Mouse (Mus musculus) retina, adult 2 months (tissue): ENCODE results near the gene Iqsec1.

Experiments used
- DNase-seq: peaks from one replicate; pipeline ENCODE4 v3.0.0-alpha.2; 2012; ENCODE audit warnings: low read depth, low spot score

Gene Iqsec1

DNA sequence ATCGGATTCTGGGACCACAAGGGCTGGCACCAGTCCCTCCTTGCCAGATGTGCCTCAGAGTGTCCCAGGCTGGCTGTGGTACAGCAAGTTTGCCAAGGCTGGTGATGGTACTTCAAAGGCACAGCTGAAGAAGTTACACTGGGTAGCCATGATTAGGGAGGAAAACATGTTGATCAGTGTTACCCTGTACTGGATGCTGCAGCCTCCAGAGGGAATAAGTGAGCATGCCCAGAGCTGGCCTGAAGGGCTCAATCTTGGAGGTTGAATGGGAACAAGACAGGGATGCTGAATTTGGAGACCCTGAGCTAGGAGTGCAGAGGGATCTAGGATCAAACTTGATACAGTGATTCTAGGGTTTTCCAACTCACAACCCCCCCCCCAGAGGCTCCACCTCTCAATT lies 175.0 kb downstream of the Iqsec1 start:
- no peak for DNase-seq

DNA sequence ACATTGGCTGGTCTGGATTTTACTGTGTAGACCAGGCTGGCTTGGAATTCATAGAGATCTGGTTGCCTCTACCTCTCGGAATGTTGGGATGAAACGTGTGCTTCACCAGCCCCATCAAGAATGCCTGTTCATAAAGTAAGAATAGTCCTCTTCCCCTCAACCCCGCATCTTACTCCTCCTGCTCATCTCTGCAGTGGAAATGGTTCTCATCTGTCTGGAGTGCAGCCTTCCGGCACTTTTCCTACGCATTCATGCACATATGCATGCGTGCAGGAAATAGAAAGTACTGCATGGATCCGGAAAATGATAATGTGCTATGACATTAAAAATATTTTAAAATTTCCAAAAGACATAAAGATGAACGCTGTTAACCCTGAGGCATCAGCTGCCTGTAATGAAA lies 175.9 kb downstream of the Iqsec1 start:
- DNase-seq, result no peak

DNA sequence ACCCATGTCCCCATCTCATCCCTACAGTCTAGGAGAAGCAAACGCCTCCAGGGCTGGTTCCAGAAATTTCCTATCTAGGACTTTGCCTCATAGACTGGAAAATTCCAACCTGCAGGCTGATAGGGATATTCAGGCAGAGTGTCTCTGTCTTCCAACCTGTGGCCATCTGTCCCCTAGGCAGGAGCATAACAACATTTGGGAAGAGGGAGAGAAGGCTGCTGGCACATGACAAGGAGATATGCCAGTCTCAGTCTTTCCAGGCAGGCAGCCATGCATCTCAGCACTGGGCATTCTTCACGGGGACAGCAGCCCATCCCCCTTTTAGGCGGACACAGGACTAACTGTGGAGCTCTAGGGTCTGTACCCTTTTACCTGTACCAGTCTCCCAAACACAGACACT lies 176.4 kb downstream of the Iqsec1 start:
- DNase-seq, result no peak

DNA sequence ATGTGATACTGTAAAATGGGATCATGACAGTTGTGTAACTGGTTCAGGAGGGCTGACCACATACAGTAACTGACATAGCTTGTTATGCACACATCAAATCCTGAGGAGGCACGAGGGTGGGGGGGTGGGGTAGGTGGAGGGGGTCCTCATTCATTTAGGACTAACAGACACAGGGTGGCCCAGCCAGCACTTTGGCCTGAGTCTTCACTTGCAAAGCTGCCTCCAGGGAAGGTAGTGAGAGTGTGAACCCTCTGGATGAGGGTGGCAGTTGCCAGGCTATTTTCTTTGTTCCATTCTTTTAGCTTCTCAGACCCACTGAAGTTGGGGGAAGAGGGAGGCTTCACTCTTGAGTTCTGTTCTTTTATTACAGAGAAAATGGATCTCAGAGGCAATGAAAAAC lies 177.9 kb downstream of the Iqsec1 start:
- no peak for DNase-seq

DNA sequence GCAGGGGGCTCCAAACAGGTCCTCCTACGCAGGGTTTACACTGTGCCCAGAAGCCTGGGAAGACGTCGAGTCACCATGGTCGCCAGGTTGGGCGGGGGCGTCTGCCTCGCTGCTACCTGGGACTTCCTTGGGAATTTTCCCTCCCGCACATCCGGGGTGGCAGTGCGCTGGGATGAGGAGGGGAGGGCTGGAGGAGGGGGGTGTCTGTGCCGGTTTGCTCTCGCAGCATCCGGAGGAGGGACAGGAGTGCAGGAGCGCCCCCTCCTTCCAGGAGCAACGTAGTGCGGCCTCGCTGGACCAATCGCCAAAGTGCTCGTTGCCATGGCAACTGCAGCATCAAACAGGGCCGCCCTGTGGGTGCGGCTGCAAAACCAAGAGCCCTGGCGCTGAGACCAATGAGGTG lies 178.5 kb downstream of the Iqsec1 start:
- DNase-seq, result peak; percentile 64

DNA sequence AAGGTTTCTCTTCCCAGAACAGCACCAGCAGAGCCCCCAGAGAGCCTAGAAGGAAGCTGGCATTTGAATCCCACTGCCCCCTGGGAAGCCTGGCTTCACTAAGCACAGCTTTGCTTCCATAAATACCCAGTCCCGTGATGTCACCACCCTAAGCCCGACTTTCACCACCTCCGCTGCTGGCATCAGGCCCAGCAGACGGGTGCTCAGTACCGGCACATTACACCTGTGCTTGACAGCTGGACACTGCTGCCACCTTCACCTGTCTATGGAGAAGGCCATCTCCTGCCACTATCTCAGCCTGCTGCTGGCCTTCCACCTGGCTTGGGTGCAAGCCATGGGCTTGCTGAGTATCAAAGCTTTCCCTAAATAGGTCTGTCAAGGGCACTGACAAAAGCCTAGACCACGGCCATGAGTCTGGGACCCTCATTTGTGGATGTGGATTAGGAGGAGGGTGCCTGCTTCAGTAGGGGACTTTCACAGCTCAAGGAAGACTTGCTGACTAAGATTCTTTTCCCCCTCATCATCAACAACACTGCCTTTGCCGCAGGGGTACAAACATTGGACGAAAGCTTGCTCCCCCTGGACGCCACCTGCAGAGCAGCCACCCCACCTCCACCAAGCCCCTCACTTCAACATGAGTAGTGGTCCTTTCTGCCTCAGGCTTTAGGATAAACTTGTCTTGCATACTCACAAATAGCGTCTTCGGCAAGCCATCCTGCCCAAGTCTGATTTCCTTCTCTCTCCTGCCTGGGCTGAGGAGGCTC lies 179.2 kb downstream of the Iqsec1 start:
- DNase-seq, result no peak

DNA sequence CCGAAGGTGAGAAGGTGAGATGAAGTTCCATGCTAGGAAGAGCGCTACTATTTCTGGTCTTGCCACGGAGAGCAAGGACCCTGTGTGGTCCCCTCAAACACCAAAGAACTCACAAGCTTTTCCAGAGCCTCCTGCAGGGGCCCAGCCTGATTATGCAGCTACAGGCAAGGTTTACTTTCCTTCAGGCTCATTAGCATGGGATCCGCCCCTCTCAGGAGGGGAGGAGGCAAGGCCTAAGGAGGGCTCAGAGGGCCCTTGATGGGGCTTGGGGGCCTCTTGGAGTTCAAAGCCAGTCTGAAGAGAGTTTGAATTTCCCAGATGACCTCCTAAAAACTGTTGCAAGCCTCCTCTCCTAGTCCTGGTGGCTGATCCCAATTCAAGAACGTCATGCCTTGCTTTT lies 179.9 kb downstream of the Iqsec1 start:
- no peak for DNase-seq

DNA sequence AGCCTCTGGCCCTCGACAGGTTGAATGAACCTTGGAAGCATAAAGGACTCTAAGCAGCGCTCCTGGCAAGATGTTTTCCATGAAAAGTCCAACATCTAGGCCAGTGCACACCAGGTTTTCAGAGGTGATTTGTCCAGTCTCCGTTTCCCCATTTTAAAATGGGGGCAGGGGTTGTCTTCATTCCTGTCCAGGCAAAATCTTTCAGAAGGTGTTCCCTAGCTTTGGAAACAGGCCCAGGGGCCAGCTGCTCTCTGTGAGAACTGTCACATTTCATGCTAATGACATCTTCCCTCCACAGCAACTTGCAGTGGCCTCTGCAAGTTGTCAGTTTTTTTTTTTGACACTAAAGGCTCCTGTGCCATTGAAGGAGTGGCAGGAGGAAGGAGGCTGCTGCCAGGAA lies 180.4 kb downstream of the Iqsec1 start:
- DNase-seq, result no peak

DNA sequence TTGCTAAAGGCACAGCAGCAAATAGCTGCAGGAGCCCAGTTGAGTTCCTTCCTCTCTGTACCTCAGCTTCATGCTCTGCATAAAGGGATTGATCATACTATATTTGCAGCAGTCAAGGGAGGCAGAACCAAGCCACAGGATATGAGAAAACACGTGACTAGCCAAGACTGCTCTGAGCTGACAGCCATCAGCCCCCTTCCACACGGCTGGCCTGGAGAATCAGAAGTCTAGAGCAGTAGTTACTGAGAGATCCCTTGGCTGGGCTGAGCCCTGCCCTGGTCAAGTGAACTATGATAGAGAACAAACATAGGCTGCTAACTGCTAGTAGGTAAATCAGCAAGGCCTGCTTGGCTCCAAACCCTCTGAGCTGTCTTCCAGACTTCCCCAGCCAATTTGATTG lies 180.9 kb downstream of the Iqsec1 start:
- DNase-seq, result no peak

DNA sequence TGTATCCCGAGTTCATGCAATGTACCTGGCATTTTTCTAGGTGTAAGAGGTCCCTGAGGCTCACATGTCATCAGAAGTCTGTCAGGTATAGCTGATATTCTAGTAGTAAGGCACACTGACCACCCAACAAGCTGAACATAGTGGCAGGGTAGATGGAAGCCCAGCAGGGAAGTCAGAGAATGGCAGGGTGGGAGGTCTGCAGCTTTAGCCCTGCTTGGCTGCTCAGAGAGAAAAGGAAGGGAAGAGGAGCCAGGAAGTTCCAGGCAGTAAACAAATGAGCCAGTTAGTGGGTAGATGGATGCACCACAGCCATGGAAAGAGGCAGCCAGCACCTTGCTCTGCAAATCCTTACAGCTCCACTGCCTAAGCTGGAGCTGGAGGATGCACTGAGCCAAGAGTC lies 181.7 kb downstream of the Iqsec1 start:
- no peak for DNase-seq

DNA sequence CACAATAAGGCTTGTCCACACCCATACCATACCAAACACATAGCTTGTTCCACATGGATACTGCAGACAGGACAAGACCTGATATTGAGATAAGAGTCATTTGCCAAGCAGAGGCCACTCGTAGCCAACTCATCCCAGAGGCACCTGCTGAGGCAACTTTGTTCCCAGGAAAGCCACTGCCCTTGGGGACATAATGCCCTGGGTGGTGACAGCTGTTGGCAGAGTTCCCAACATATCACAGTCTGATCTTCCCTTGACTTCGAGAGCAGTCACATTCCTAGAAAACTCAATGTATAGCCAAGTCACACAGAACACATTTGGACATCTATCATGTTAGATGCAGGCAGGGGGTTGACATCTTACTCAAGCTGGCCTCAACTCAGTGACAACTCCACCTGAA lies 183.4 kb downstream of the Iqsec1 start:
- no peak for DNase-seq

DNA sequence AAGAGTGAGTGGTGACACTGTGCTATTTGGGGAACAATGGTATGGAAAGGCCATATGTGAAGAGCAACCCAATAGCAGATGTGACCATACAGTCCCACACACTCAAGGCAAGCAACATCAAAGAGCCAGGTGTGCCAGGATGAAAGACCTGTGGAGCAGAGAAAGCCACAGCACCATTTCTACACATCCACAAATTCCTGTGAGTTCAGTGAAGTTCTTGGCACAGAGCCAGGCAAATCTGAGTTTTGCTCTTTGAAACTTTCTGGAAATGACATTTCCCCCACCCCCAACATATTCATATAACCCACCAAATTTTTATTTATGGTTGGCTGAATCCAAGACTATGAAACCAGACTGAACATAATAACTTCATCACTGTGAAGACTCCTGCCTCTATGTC lies 183.8 kb downstream of the Iqsec1 start:
- no peak for DNase-seq

DNA sequence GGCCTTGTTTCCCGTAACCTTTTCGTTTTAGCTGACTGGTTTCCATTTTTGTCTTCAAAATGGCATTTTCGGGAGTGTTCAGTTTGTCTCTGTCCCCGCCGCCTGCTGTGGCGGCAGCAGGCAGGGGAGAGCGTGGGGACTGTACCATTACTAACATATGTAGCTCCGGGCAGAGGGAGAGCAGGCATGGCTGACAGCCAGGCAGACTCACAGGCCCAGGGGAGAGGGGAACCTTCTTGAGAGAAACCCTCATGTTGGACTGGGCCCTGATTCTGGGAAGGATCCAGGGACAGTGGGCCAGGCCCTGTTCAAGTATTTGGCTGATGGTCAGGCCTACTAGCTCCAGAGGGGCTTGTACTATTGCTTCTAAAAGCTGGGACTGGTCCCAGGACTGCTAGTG lies 185.9 kb downstream of the Iqsec1 start:
- DNase-seq, result no peak

DNA sequence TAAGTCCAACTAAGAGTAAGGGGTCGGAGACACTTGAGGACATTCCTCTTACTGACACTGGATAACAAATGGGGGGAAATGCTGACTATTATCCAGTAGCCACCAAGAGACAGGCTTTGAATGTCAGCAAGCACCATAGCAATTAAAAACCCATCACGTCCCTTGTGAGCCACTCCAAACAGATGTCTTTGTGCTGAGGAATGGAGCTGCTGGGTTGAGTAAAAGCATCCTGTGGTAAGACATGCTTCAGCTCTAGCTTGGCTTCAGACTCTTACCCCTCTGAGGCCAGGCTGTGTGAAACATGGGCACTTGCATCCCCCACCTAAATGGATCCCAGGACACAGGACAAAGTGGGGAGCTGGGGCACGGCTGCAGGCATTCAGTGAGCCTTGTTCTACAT lies 186.4 kb downstream of the Iqsec1 start:
- DNase-seq, result no peak

DNA sequence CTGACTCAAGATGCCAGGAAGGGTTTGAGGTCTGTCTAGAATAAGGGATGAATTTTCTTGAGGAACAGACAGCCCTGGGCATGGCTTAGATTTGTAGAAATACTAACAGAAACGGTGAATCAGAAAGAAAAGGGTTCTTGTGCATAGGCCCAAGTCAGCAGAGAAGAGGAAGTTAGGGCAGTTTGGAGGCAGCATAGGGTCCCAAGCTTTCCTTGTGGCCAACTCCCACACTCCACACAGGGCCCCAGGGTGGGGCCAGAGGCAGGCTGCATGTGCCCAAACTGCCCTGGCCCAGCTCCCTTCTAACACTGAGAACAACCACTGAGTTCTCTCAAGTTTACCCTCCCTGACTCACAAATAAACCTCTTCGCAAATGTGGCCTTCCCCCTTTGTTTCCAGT lies 187.7 kb downstream of the Iqsec1 start:
- no peak for DNase-seq

DNA sequence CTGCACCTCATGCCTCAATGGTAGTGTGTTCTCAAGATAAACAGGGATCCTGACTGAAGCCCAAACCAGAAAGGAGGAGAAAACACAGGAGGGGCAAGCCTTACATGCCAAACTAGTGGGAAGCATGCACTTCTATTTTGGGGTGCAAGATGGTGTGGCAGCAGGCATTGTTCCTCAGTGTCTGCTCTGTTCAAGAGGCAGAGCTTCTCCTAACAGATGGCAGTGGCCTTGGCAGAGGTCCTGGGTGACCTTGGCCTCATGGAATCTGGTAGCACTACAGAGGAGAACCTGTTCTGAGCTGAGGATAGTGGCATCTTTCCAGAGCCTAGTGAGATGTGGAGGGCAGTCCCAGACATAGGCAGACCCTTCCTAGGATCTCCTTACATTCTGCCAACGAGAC lies 189.4 kb downstream of the Iqsec1 start:
- no peak for DNase-seq

DNA sequence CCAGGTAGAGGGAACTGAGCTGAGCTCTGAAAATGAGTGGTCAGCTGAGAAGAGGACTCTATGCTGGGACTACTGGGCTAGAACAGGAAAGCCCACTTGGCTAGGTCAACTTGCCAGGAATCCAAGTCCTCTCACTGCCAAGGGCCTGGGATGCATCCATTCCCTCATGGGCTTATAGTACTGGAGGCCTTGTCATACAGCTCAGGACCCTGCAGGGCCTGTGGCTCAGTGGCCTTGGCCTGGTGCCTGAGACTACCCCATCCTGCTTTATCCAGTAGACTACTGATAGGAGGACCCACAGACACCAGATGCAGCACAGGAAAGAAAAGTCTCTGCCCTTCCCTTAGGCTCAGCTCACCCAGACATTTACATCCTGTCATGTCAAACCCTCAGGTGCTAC lies 190.3 kb downstream of the Iqsec1 start:
- no peak for DNase-seq

DNA sequence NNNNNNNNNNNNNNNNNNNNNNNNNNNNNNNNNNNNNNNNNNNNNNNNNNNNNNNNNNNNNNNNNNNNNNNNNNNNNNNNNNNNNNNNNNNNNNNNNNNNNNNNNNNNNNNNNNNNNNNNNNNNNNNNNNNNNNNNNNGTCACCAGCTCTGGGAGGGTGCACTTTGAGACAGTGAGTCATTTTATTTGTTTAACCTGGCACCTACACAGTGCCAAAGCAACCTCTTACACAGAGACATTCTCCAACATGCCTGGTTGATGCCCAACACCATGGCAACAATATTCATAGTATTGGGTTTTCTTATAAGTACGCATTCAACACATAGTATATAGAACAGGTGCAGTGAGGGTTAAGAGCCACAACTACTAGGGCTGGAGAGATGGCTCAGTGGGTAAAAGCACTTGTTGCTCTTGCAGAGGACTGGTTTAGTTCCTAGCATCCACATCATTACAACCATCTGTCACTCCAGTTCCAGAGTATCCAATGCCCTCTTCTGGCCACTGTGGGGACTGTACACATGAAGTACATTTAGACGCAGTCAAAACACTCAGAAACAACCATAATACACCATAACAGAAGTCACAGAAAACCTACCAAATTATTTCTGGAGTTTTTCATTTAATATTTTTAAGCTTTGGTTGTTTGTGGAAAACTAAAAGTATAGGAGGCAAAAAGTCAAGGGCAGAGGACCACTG lies 191.4 kb downstream of the Iqsec1 start:
- no peak for DNase-seq

DNA sequence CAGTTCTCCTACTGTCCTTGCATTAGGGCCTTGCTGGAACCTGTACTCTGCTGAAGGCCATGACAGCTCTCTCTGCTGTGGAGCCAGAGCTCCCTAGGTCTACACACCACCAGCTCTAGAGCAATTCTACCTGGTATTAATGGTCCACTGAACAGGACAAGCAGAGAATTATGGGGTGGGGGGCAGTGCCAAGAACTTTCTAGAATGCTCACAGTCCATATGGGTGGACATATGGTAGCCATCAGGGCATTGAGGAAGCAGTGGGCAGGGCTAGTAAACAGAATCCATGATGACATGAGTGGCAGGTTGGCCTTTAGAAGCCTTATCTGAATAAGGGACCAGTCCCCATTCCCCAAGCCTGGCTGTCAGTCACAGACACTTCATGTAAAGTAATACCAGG lies 197.6 kb downstream of the Iqsec1 start:
- DNase-seq, result no peak

DNA sequence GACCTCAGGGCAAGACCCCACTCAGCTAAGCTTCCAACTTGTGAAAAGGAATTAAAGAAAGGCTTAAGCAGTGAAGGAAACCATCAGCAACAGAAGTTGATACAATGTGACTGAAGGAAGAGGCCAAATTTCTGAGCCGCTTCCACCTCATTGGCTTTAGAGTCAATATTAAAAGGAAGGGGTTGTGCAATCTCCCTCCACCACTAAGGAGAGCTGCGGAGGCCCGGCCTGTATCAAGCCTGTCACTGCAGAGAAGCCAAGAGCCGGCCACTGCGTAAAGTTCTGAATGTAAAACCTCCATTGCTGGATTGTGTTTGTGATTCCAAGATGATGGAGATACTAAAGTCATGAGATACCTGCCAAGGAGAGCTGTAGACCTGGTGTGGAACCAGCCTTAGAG lies 199.0 kb downstream of the Iqsec1 start:
- DNase-seq, result no peak

DNA sequence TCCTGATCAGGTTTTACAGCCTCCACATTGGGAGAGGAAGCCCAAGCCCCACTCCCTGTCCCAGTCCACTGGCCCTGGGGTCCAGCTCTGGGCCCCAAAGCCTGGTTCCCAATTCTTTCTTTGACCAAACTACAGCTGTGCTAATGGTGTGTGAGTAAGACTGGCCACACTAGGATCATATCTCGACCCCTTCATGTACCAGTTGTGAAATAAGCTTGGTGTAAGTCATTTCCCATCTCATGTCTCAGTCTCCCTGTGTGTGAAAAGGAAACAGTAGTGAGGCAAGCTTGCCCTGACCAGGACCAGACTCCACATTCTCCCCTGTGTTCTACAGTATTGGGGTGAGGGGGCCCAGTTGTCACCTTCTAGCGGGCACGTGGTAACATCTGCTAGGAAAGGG lies 200.9 kb downstream of the Iqsec1 start:
- no peak for DNase-seq

DNA sequence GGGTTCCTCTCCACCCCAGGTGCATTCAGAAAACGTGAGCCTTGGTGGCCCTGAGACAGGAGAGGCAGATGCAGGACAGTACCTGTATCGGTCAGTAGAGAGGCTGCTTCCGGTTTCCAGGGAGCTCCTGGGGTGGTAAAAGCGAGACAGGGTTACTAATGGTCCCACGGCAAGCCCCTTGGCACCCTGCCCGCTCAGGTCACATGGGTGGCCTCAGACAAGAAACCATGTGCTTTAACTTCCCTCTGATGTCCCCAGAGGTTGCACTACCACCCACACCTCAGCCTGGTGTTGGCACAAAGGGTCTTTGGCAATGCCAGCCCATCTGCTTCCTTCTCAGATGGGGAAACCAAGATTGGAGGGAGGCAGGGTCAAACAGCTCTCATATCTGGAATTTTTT lies 201.4 kb downstream of the Iqsec1 start:
- no peak for DNase-seq

DNA sequence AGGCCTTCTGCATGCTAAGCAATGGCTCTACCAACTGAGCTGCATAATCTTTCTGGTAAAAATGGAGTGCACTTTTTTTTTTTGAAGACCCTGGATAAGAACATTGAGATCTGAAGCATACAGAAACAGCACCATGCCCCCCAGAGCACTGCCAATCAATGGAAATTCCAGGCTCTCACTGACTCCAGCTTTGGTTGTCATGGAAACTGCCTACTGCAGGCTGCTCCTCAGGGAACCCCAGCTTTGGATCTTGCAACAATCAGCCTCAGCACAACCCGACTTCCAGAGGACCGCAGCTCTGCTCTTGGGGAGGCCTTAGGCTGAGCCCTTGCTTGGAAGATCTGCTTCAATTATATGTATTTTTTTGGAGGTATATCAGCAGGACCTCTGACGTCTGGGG lies 201.9 kb downstream of the Iqsec1 start:
- DNase-seq, result no peak

DNA sequence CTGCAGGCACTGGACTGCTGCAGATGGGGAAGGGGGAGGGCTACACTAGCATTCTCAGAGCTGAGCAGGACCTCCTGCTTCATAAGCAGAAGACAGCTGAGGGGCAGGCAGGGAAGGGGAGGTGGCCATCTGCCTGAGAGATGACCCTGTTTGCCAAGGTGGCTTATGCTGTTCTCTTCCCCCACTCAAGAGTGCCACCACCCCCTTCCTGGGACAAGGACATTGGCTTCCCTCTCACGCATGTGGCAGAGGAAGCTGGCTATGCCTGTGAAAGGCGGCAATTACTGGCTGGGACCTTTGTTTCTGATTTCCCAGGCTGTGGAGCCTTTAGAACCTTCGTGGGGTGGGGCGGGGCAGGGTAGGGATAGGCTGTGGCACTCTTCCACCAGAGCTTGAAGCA lies 204.5 kb downstream of the Iqsec1 start:
- no peak for DNase-seq
